Mouse (Mus musculus): ENCODE data around the gene Stox2.

The Stox2 gene

DNA sequence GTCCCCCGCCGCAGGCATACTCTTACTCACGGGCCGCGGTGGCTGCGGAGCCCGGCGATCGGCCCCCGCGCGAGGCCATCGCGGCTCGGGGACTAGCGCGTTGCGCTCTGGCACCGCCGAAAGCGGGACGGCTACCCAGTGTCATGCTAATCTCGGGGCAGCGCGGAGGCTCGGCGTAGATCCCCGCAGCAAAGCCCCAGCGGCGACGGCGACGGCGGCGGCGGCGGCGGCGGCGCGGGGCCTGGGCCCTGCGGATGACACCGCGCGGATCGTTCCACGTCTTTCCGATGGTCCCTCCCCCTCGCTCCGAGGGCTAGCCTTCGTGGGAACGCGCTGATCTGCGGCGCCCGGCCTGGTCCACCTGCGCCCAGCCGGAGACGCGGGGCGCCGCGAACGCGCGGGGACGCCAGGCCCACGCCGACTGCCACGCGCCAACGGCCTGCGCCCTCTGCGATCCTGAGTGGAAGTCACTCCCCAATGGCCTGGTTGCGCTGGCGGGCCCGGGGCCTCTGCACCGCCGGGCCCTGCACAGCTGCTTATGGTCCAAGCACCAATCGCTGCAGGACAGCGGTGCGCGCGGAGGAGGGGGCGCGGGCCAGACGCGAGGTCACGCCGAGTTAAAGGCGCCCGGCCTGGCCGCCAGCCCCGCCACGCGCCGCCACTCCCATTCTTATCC is 157.2 kb downstream of the Stox2 start:
- POLR2A ChIA-PET: interaction anchor here in 3 of 4 experiments (0.5 to 4.5 kb wide), 7 partner anchors 21 to 50 kb away, joined by 3 to 30 read pairs (median 4); no protein-coding TSS in a partner anchor
- CTCF ChIA-PET: interaction anchor here in 3 of 4 experiments (0.6 to 2.1 kb wide), 6 partner anchors 9 to 419 kb away, joined by 3 to 14 read pairs (median 5); no protein-coding TSS in a partner anchor

DNA sequence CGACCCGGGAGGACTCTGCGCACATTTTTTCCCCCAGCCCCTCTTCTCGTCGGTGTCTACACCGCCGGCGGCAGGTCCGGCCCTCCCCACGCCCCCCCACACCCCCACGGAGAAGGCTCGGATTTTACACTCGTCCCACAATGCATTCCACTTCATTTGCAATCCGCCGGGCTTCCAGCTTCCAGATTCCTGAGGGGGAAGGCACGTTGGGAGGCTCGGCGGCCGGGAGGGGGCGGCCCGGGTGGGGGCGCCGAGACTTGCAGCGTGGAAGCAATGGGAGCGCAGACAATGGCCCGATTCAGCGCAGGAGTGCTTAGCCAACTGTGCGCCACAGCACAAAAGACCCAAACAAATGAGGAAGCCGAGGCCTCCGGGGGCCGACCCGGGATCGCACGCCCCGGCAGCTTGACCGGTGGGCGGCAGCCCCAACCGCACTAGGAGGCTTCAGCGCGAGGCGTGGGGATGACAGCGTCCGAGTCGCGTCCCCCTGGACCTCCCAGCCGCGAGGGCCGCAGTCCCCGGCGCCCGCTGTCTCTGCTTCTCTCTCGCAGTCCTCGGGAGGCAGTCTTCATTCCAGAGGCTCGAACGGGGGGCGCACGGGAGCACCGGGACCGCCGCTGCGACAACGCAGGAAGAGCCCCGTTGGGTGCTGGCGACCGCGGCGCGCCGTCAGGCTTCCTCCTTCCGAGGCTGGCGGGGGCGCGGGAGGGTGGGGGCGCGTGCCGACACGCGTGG is 157.9 kb downstream of the Stox2 start:
- CTCF ChIA-PET: interaction anchor here in 3 of 4 experiments (0.6 to 2.1 kb wide), 8 partner anchors 10 to 324 kb away, joined by 3 to 14 read pairs (median 3); no protein-coding TSS in a partner anchor
- POLR2A ChIA-PET: interaction anchor here (0.5 to 4.5 kb wide), 20 partner anchors 7 to 1077 kb away, joined by 3 to 30 read pairs (median 4); partner anchors contain the start of genes Casp3 (in 1 of the 4), Primpol (in 1 of the 4) and Slc25a4 (in 1 of the 4)

DNA sequence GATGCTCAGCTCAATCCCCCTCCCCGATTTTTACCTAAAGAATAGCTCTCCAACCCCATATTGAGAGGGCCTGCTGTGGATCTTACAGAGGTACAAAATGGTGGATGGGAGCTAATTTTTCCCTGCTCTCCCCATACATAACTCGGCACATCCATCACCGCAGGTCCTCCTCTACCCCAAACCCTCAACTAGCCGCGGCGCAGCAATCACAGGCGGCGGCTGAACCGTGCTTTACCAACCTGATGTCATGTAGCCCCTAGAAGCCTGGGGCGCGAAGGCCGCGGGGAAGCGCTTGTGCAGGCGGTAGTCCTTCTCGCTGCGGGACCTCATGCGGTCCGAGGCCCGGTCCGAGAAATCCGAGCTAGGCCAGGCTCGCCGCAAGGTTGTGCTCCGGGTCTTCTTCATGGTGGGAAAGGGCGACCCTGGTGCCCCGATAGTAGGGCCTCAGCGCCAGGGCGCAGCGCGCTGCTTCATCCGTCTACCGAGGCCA is 158.5 kb downstream of the Stox2 start:
- CTCF ChIA-PET: interaction anchor here in 3 of 4 experiments (0.6 to 2.1 kb wide), 8 partner anchors 19 to 323 kb away, joined by 3 to 14 read pairs (median 3); no protein-coding TSS in a partner anchor
- POLR2A ChIA-PET: interaction anchor here (0.6 to 4.5 kb wide), 23 partner anchors 8 to 1076 kb away, joined by 3 to 30 read pairs (median 4); partner anchors contain the start of genes Casp3 (in 1 of the 4), Primpol (in 1 of the 4) and Slc25a4 (in 1 of the 4)

DNA sequence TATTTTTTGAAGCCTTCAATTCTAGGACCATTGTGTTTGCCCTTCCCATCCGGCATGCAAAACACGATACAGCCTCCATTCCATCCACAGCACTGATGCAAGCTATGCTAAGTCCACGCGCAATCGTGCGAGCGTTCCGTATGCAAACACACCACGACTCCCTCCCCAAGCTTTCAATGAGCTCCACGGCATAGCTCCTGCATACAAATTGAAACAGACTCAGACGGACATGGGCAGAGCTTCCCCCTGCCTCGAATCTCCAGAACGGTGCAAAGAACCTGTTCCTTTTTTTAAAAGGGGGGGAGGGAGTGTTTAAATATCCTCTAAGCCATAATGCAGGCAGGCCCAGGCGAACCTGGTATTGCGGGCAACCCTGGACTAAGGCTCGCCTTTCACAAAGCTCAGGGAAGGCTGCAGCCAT is 159.0 kb downstream of the Stox2 start:
- ChIA-PET CTCF (interaction anchor here in 2 of 4 experiments (1.1 to 2.1 kb wide), 3 partner anchors 49 to 84 kb away, joined by 6 to 14 read pairs (median 8); no protein-coding TSS in a partner anchor), POLR2A (interaction anchor here (0.6 to 4.5 kb wide), 23 partner anchors 8 to 670 kb away, joined by 3 to 30 read pairs (median 4); partner anchors contain the start of genes Casp3 (in 1 of the 4), Primpol (in 1 of the 4), Rwdd4a (in 1 of the 4) and Trappc11 (in 1 of the 4))

DNA sequence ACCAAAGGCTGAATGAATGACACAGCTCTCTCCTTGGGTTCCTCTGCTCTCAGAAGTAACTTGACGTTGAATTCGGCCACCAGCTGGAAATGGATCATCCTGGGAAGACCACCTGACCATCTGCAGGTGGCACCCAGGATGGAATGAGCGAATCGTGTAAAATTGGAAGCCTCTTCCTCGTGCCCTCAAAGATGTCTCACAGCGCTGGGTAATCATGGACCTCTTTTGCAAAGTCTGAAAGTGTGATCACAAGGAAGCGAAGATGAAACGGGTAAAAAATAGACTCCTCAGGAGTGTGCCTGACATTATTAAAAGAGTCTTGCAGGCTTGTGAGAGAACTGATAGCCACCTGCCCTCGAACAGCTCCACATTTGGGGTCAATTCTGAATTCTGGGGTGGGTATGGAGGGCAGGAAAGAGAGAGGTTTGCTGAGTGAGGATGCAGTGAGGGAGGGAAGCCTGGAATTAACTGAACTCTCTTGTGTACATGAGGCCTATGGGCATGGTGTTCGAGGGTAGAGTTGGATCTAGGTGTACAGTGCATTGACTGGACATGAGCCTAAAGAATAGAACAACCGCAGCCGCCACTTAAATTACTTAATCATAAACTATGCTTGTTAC is 160.0 kb downstream of the Stox2 start:
- ChIA-PET POLR2A (interaction anchor here in 3 of 4 experiments (0.6 to 4.5 kb wide), 9 partner anchors 9 to 92 kb away, joined by 3 to 30 read pairs (median 10); no protein-coding TSS in a partner anchor), CTCF (interaction anchor here in 2 of 4 experiments (1.1 to 1.4 kb wide), 2 partner anchors 50 to 85 kb away, joined by 6 to 8 read pairs; no protein-coding TSS in a partner anchor)

DNA sequence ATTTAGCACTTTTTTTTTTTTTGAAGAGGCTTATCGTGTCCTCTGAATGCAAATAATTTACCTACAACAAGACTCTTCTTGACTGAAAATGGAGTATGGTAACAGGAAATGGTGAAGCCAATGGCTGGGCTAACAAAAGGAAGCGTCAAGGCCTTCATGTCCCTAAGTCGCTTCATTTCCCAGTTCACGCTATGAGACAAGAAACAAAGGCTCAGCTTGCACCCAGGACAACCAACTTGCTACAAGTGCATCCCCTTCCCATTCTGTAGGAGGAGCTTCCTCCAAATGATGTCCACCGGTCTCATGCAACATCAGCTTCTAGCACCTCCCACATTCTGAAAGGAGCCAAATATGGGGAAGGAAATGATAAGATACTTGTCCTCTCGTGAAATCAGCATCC is 160.7 kb downstream of the Stox2 start:
- ChIA-PET CTCF (no interaction called here), POLR2A (interaction anchor here in 1 of 4 experiments (3.1 kb wide), 1 partner anchor 64 kb away, joined by 12 read pairs; no protein-coding TSS in a partner anchor)

DNA sequence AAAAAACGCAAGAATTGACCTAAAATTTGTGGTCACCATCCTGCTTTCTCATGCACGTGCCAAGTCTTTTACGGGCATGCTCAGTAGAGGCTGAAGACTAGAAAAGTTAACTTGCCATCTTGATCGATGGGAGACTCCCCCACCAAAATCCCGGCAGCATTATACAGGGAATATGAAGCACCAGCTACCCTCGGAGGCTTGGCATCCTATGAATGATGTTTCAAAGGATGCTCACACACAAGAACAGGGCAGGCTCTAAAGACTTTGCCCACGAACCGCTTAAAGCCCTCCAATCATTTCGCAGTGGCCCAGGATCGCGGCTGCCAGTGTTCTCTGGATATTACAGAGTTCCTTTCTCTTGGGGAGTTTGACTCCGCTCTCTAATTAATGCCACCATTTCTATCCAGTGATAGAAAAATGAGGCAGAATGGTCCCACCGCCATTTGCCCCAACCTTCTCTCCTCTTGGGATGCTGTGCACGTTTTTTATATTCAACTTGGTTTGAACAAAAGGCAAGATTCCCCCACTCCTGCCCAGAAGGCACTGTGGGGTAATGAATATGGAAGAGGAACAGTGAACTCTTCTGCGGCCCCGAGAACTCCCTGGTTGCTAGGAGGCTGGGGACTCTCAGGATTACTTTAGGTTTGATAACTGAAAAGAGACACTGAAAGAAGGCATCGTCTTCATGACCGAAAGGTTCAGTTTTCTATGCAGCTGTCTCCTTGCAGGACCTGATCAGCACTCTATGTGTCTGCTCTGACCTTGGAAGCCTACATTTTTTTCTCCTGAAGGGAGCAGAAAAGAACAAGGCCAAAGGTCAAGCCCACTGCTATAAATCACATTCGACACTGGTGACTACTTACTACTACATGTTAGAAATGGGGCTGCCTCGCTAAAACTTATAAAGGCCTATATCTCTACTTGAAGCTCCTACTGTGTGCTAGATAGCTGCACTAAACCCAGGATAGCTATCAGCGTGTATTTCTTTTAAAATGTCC is 161.5 kb downstream of the Stox2 start:
- ChIA-PET CTCF (no interaction called here), POLR2A (interaction anchor here in 1 of 4 experiments (3.1 kb wide), 1 partner anchor 65 kb away, joined by 12 read pairs; no protein-coding TSS in a partner anchor)

DNA sequence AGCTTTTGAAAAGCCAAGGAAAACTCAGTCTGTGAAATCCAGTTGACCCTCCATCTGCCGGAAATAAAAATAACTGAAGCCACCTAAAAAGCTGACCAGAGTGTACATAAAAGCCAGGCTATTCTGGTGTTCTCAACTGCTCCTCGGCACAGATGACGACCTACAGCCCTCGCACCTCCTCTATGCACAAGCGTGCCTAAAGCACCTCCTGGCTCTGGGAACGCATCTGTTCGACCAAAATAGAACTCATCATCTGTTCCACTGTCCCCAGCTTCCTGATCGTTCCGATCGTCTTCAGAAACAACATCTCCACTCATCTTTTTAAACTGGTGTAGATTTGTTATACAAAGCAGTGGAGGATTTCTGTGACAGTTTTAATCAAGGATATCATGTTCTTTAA is 166.3 kb downstream of the Stox2 start:
- ChIA-PET POLR2A (interaction anchor here in 1 of 4 experiments (0.7 kb wide), 1 partner anchor 24 kb away, joined by 3 read pairs; no protein-coding TSS in a partner anchor), CTCF (no interaction called here)

DNA sequence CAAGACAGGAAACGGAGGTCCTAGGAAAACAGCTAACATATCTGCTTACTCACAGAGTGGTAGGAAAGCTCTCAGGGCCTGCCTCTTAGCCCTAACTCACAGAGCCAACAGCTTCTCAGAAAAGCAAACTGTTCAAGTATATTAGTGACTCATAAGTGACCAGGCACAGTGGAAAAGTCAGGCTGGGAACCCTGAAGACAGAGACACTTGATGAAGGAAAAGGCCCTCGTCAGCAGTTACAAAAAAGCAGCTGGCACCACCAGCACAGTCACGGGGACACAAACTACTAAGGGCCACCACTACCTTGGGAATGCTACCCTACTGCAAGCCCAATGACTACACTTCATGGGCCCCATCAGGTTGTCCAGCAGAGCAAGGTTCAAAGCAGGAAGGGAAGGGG is 168.0 kb downstream of the Stox2 start:
- ChIA-PET CTCF (no interaction called here), POLR2A (interaction anchor here in 2 of 4 experiments (0.6 to 1.6 kb wide), 2 partner anchors 10 kb away, joined by 3 to 5 read pairs; no protein-coding TSS in a partner anchor)

DNA sequence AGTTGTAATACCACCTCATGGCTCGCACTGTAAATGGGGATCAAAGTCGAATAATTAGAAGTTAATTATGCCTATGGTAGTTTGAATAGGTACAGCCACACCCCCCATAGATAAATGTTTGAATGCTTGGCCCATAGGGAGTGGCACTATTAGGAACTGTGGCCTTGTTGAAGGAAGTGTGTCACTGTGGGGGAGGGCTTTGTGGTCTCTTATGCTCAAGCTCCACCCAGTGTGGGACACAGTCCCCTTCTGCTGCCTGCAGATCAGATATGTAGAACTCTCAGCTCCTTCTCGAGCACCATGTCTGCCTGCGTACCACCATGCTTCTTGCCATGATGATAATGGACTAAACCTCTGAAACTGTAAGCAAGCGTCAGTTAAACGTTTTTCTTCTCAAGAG is 177.2 kb downstream of the Stox2 start:
- CTCF ChIA-PET: interaction anchor here in 1 of 4 experiments (0.6 kb wide), 1 partner anchor 19 kb away, joined by 3 read pairs; no protein-coding TSS in a partner anchor

DNA sequence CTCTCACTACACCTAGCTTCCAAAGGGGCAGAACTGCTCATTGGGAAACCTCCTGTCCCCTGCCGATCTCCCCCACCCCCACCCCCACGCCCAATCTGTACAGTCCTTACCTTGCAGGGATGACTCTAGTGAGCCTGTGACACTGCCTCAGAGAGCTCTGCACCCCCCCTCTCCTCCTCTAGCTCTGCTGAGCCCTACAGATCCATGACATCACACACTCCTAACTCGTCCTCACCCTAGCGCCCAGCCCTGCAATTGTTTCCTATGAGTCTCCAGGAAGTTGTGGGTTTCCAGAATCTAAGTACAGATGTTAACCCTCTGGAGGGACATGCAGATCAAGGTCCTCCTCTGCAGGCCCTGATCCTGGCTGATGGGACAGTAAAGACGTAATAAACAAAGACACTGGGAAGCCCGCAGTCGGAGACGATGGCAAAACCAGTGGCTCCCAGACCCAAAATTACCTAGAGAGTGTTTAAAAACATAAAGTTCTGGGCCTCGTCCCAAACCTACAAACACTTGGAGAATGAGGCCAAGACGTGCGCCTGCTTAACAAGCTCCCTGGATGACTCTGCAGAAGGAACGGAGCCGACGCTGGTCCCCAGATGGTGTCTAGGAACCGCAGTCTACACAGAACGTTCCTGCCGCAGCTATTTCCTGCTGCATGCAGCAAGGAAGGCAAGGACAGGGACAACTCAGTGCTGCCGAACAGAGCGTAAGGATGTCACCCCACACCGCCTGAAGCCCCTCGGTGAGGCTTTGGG is 177.9 kb downstream of the Stox2 start:
- ChIA-PET POLR2A (interaction anchor here (0.6 to 2.3 kb wide), 21 partner anchors 10 to 720 kb away, joined by 3 to 14 read pairs (median 4); no protein-coding TSS in a partner anchor), CTCF (interaction anchor here in 3 of 4 experiments (0.6 to 0.7 kb wide), 5 partner anchors 20 to 1304 kb away, joined by 3 to 6 read pairs (median 4); no protein-coding TSS in a partner anchor)

More for the DNA sequence above, 177.2 kb downstream of the Stox2 start:
- POLR2A ChIA-PET: interaction anchor here in 2 of 4 experiments (0.6 to 2.3 kb wide), 14 partner anchors 13 to 719 kb away, joined by 3 to 14 read pairs (median 4); no protein-coding TSS in a partner anchor

DNA sequence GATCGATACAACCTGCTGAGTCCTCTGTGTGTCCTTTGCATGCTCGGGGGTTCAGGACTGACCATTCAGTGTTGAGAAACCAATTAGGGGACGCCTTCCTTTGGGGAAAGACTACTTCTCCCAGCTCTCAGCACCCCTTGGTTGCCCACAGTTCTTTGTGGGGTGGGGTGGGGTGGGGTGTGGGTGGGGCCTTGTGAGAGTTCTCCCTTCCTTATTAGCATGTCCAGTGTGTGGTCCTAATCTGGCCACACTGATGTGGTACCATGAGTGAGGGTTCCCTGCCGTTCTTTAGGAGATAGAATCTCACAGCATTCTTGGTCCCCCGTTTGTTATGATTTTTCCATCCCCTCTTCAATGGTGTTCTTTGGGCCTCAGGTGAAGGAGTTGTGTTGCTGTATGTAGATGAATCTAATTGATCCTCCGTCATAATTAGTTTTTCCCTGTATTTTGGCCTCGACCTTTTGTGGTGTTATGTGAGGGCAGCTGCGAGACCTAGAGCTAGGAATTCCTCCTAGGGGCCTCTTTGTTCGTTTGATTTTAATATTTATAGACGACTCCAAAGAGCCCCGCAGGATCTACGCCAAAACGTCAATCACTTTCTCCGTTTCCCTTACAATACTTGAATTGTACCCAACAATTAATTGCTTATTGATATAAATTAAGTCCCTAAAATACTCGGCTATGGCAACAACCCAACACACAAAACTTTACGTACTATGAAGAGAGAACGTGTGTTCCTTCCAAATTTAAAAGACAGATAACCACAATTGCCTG is 182.9 kb downstream of the Stox2 start:
- ChIA-PET CTCF (no interaction called here), POLR2A (interaction anchor here in 2 of 4 experiments (0.6 to 0.9 kb wide), 2 partner anchors 11 to 12 kb away, joined by 3 to 4 read pairs; no protein-coding TSS in a partner anchor)

DNA sequence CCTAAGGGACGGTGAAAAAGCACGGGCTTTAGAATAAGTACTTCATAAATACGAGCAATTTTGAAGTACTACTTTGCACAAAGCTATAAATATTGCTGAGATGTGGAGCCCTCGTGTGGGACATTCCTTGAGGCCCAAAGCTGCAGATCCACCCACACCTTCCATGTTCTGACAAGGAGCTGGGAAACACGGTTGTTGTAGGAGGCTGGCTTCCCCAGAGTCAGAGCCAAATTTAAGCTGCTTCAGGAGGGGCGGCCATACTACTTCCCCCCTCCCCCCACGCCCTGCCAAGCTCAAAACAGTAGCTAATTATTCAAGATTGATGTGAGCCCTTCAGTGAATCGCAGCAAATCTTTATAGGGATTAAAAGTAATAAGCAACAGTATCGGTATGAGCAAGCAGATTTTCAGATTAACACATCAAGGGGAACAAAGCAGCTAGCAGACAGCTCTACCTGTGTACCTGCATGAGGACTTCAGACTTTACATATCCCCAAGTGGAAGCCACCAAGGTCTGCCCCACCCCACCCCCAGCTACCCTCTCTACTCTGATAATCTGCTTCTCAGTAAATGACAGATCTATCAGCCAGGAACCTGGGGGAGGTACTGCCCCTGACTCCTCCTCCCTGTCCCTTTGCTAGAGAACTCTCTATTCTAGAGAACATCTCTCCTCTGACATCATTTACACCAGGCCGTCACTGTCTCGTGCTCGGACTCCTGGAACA is 185.2 kb downstream of the Stox2 start:
- CTCF ChIA-PET: interaction anchor here in 1 of 4 experiments (0.5 kb wide), 1 partner anchor 75 kb away, joined by 4 read pairs; no protein-coding TSS in a partner anchor
- POLR2A ChIA-PET: interaction anchor here in 1 of 4 experiments (0.7 kb wide), 1 partner anchor 30 kb away, joined by 3 read pairs; no protein-coding TSS in a partner anchor

DNA sequence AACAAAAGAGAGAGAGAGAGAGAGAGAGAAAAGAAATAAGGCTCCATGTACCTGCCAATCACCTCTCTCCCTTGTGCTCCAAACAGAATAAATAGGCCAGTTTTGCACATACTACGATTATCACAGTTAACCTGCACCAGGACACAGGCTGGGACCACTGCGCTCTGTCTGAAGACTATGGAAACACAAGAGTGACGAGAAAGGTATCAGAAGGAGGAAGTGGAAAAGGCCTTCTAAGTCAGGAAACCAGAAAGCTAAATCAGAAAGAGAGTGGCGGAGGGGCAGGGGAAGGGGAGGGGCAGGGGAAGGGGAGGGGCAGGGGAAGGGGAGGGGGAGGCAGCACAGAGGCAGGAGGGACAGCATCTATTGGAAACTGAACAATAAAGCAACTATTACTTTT is 195.3 kb downstream of the Stox2 start:
- POLR2A ChIA-PET: interaction anchor here in 3 of 4 experiments (0.6 to 1.4 kb wide), 4 partner anchors 13 to 476 kb away, joined by 3 to 4 read pairs (median 3); no protein-coding TSS in a partner anchor
- CTCF ChIA-PET: no interaction called here

DNA sequence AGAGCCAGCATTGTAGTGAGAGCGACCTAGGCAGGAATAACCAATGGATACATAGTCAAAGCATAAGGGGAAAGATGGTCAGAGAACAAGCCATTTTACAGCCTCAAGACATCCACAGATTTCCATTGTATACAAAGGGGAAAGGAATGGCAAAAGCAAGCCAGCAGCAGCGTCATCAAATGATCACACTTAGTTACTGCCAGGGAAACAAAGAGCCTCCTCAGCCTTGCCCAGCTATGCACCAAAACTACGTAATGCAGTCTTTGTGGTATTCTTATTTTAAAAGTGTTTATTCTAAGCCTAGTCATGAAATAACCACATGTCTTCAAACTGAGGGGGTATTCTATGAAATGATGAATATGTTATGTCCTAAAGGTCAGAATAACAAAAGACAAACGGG is 201.0 kb downstream of the Stox2 start:
- CTCF ChIA-PET: no interaction called here

More for the DNA sequence above, 201.0 kb downstream of the Stox2 start:
- POLR2A ChIA-PET: no interaction called here

Data from embryonic stem cell, embryonic (primary cell).